Mouse (Mus musculus) myocyte (in vitro differentiated cells): ENCODE data around the gene Arl8a.

Experiments
- CEBPB ChIP-seq: IDR thresholded peaks from 2 replicates; pipeline ENCODE4 v1.6.1; 2011; ENCODE audit warnings: mild to moderate bottlenecking, moderate library complexity; ENCODE audit not compliant: poor library complexity, insufficient read depth, severe bottlenecking
- MAX ChIP-seq: IDR thresholded peaks from one replicate; pipeline ENCODE4 v1.6.1; 2011; ENCODE audit warnings: low read depth, mild to moderate bottlenecking, control low read depth
- MYOD1 ChIP-seq, 3 experiments: IDR thresholded peaks; one replicate each; pipeline ENCODE4 v1.6.1; 2011; ENCODE audit warnings: control low read depth in 2 of 3, low read depth in 2 of 3, mild to moderate bottlenecking in 2 of 3, moderate library complexity in 1 of 3; ENCODE audit not compliant: insufficient read length in 2 of 3, control insufficient read depth in 1 of 3
- POLR2A ChIP-seq: IDR thresholded peaks from one replicate; pipeline ENCODE4 v1.6.1; 2011; ENCODE audit warnings: low read depth, mild to moderate bottlenecking, control low read depth, moderate library complexity; ENCODE audit not compliant: insufficient read length
- POLR2AphosphoS2 ChIP-seq: IDR thresholded peaks from one replicate; pipeline ENCODE4 v1.6.1; 2011; ENCODE audit warnings: low read depth, control low read depth; ENCODE audit not compliant: insufficient read length
- SRF ChIP-seq: IDR thresholded peaks from one replicate; pipeline ENCODE4 v1.6.1; 2011; ENCODE audit warnings: low read depth; ENCODE audit not compliant: control insufficient read depth, insufficient read length
- TCF12 ChIP-seq: IDR thresholded peaks from one replicate; pipeline ENCODE4 v1.6.1; 2011; ENCODE audit warnings: mild to moderate bottlenecking, control low read depth; ENCODE audit not compliant: poor library complexity, insufficient read depth, severe bottlenecking
- USF1 ChIP-seq: IDR thresholded peaks from one replicate; pipeline ENCODE4 v1.6.1; 2011; ENCODE audit warnings: low read depth, mild to moderate bottlenecking, control low read depth, moderate library complexity

- TF ChIP-seq POLR2AphosphoS2 (no peak), POLR2A (no peak), MYOD1 (IDR thresholded peaks at IDR 0.05; ENCODE audit: control insufficient read depth in 1 of 3, insufficient read length in 2 of 3, low read depth in 2 of 3) (no peak), TCF12 (no peak), USF1 (no peak), MAX (no peak), SRF (no peak), CEBPB (no peak)
These were observed 58.6 kb downstream of the Arl8a start for GRCm38 (mm10) chr1:135205257-135205656.
